Mouse (Mus musculus) left cerebral cortex, postnatal 4 days (tissue): ENCODE measurements around the gene Raet1e. TPM values are rescaled to one million over a fixed set of nuclear protein-coding genes. Genes with fewer than 3 reads are reported as not detected.
"Not testable (repeated sequence)": the region's sequence is repeated elsewhere in the genome, so short reads cannot be mapped to it uniquely, and the experiment has no call there.

Source experiments
- DNase-seq: peaks from one replicate; pipeline ENCODE4 v3.0.0-alpha.2; 2022
- intact Hi-C: fragments of 180-260 bp; cut with DNase I; formaldehyde crosslinking; loops from one replicate; pipeline ENCODE4 v1.15.1; 2025
- total RNA-seq, 2 experiments: library from RNA; stranded (reverse); gene quantifications; 2 replicates each; pipeline ENCODE4 v1.2.3; 2021

Gene Raet1e
- total RNA-seq, 2 experiments from 2014 or later, result 0.42 to 0.44 TPM

- intact Hi-C loops, result not testable (repeated sequence)
- peak; percentile 75 for DNase-seq
These were observed 5.6 kb downstream of the Raet1e start for GRCm38 (mm10) chr10:22163705-22164583.

- DNase-seq, intact Hi-C loops: not testable (repeated sequence)
These were observed 7.1 kb downstream of the Raet1e start for GRCm38 (mm10) chr10:22165328-22166003.

- intact Hi-C loops, DNase-seq: not testable (repeated sequence)
These were observed 7.7 kb downstream of the Raet1e start for GRCm38 (mm10) chr10:22166025-22166424.

- intact Hi-C loops, result not testable (repeated sequence)
These were observed 8.7 kb downstream of the Raet1e start for GRCm38 (mm10) chr10:22167061-22167460.

GRCm38 (mm10) chr10:22169116-22169515 is 10.7 kb downstream of the Raet1e start:
- intact Hi-C loops, result not testable (repeated sequence)

More at GRCm38 (mm10) chr10:22167061-22167460, 8.7 kb downstream of the Raet1e start:
- not testable (repeated sequence) for DNase-seq

GRCm38 (mm10) chr10:22172431-22173334 is 14.3 kb downstream of the Raet1e start:
- DNase-seq, intact Hi-C loops: not testable (repeated sequence)

More at GRCm38 (mm10) chr10:22169116-22169515, 10.7 kb downstream of the Raet1e start:
- DNase-seq, result not testable (repeated sequence)

- DNase-seq, intact Hi-C loops: not testable (repeated sequence)
These were observed 15.2 kb downstream of the Raet1e start for GRCm38 (mm10) chr10:22173335-22174189.

- intact Hi-C loops, DNase-seq: not testable (repeated sequence)
These were observed 15.8 kb downstream of the Raet1e start for GRCm38 (mm10) chr10:22174190-22174487.

- DNase-seq, intact Hi-C loops: not testable (repeated sequence)
These were observed 18.1 kb downstream of the Raet1e start for GRCm38 (mm10) chr10:22176515-22176914.

- intact Hi-C loops, DNase-seq: not testable (repeated sequence)
These were observed 32.7 kb downstream of the Raet1e start for GRCm38 (mm10) chr10:22191035-22191434.

GRCm38 (mm10) chr10:22201352-22201751 is 43.0 kb downstream of the Raet1e start:
- DNase-seq, intact Hi-C loops: not testable (repeated sequence)

GRCm38 (mm10) chr10:22202784-22203583 is 44.6 kb downstream of the Raet1e start:
- DNase-seq, intact Hi-C loops: not testable (repeated sequence)

- intact Hi-C loops, DNase-seq: not testable (repeated sequence)
These were observed 48.1 kb downstream of the Raet1e start for GRCm38 (mm10) chr10:22206443-22206842.

GRCm38 (mm10) chr10:22212012-22212696 is 53.8 kb downstream of the Raet1e start:
- DNase-seq, result peak; percentile 45

GRCm38 (mm10) chr10:22223474-22224349 is 65.3 kb downstream of the Raet1e start:
- peak; percentile 19 for DNase-seq
- intact Hi-C loops, result not testable (repeated sequence)

More at GRCm38 (mm10) chr10:22212012-22212696, 53.8 kb downstream of the Raet1e start:
- intact Hi-C loops, result not testable (repeated sequence)

GRCm38 (mm10) chr10:22265060-22265459 is 106.7 kb downstream of the Raet1e start:
- DNase-seq, result no peak

More at GRCm38 (mm10) chr10:22265060-22265459, 106.7 kb downstream of the Raet1e start:
- intact Hi-C loops, result no loop called here
